Mouse (Mus musculus): ENCODE results near the gene Fundc2.

DNA sequence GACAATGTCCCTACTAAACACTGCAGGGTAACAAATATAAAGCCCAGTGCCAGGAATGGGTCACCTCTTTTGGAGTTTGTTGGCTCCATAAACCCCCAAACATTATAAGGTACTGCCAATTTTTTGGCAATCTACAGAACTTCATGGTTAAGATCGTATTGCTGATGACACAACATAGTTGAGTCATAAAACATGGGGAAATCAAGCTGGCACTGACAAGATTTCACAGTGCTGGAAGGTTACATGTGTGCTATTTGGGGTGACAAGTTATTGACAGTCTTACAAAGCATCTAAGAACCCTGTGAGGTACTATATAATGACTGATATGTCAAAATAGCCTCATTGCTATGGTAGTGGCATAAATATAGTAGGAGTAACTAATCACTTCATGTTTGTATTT, 1.0 kb upstream of the Fundc2 start:
- TF ChIP-seq EP300 (IDR thresholded peaks at IDR 0.05; ENCODE audit: low read depth) (no peak), CTCF (IDR thresholded peaks at IDR 0.05; ENCODE audit: low read depth) (no peak)
